Mouse (Mus musculus) midbrain, embryonic 13.5 days (tissue): Measurements from ENCODE around the gene Tgfbr2. TPM values are rescaled to one million over a fixed set of nuclear protein-coding genes. Genes with fewer than 3 reads are reported as not detected.
"Not testable (repeated sequence)": the region's sequence is repeated elsewhere in the genome, so short reads cannot be mapped to it uniquely, and the experiment has no call there.

Experiments used
- ATAC-seq: fragments of 200-750 bp; cut with Nextera tagmentation; 2 replicates; pipeline ENCODE4 v1.8.0; 2017; ENCODE audit warnings: mild to moderate bottlenecking, moderate TSS enrichment, moderate library complexity
- H3K27ac ChIP-seq: fragments of 300-500 bp; sonication (generic); 2 replicates; pipeline ENCODE4 v1.5.1; 2015; ENCODE audit warnings: inconsistent platforms, mild to moderate bottlenecking, moderate library complexity
- H3K27me3 ChIP-seq: fragments of 300-500 bp; sonication (generic); 2 replicates; pipeline ENCODE4 v1.6.1; 2015; ENCODE audit warnings: mild to moderate bottlenecking, inconsistent platforms
- H3K36me3 ChIP-seq: fragments of 300-500 bp; sonication (generic); 2 replicates; pipeline ENCODE4 v1.6.1; 2015; ENCODE audit warnings: mild to moderate bottlenecking, inconsistent platforms
- H3K4me1 ChIP-seq: fragments of 300-500 bp; sonication (generic); replicated peaks from 2 replicates; pipeline ENCODE4 v1.6.1; 2015; ENCODE audit warnings: inconsistent platforms
- H3K4me2 ChIP-seq: fragments of 300-500 bp; sonication (generic); replicated peaks from 2 replicates; pipeline ENCODE4 v1.6.1; 2015; ENCODE audit warnings: moderate library complexity, mild to moderate bottlenecking, inconsistent platforms
- H3K4me3 ChIP-seq: fragments of 300-500 bp; sonication (generic); replicated peaks from 2 replicates; pipeline ENCODE4 v1.5.1; 2015; ENCODE audit warnings: mild to moderate bottlenecking, inconsistent platforms
- H3K9ac ChIP-seq: fragments of 300-500 bp; sonication (generic); replicated peaks from 2 replicates; pipeline ENCODE4 v1.6.1; 2015; ENCODE audit warnings: mild to moderate bottlenecking, inconsistent platforms
- H3K9me3 ChIP-seq: fragments of 300-500 bp; sonication (generic); 2 replicates; pipeline ENCODE4 v1.6.1; 2016; ENCODE audit warnings: mild to moderate bottlenecking, inconsistent platforms
- WGBS: fragments of 180-500 bp; shearing (Covaris S2); methylation state at CpG from one replicate; pipeline ENCODE4 v1.1.7; 2015; 5-methylcytosine and 5-hydroxymethylcytosine counted together
- polyA plus RNA-seq: library from polyadenylated mRNA; unstranded; fragments of >200 nt; fragmentation: Nextera tagmentation; extraction: Ambion mirVana; gene quantifications from 2 replicates; pipeline ENCODE4 v1.2.1, GENCODE M21; 2015

The Tgfbr2 gene
- polyA plus RNA-seq, 1 experiment from 2014 or later = 7.0 TPM

GRCm38 (mm10) chr9:116083726-116084323 lies 91.3 kb downstream of the Tgfbr2 start:
- Histone ChIP-seq H3K9ac (no peak overlapping the region), H3K4me1 (no peaks in the 10 kb centered on the region), H3K27me3 (no peaks in the 10 kb centered on the region), H3K36me3 (no peaks in the 10 kb centered on the region), H3K27ac (no peak overlapping the region; the same call in 1 of the 2 replicates), H3K4me3 (no peak overlapping the region), H3K9me3 (no peaks in the 10 kb centered on the region), H3K4me2 (no peak overlapping the region)
- ATAC-seq = no peak
- WGBS = 89% methylated on average over 8 of the region's 8 CpGs

- Histone ChIP-seq H3K36me3 (no peaks in the 10 kb centered on the region), H3K9me3 (no peaks in the 10 kb centered on the region), H3K4me3 (no peak overlapping the region), H3K9ac (no peak overlapping the region), H3K27me3 (no peaks in the 10 kb centered on the region), H3K27ac (no peak overlapping the region; the same call in 1 of the 2 replicates), H3K4me2 (no peak overlapping the region), H3K4me1 (no peaks in the 10 kb centered on the region)
- ATAC-seq = no peak
- 83% methylated on average over 5 of the region's 5 CpGs for whole genome bisulfite sequencing
These were observed 91.9 kb downstream of the Tgfbr2 start for GRCm38 (mm10) chr9:116083300-116083699.

DNA sequence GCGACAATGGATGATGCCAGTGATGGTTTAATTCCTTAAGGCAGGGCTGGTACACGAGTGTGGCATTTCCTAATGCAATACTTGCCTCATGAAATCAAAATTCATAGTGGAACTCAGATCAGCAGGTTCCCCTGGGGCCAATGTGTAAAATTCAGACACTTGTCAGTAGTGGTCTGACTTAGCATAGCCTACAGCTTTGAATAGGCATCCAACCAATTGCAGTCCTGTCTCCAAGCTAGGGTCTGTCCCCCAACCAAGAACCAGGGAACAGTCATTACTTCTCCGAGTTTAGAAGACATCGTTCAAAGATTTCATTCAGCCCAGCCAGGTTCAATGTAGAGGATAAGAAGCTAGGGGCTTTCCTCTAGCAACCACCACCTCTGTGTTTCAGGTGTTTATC lies 93.4 kb downstream of the Tgfbr2 start:
- no peaks in the 10 kb centered on the region for H3K27me3 ChIP-seq
- 77% methylated on average over 4 of the region's 4 CpGs for WGBS

DNA sequence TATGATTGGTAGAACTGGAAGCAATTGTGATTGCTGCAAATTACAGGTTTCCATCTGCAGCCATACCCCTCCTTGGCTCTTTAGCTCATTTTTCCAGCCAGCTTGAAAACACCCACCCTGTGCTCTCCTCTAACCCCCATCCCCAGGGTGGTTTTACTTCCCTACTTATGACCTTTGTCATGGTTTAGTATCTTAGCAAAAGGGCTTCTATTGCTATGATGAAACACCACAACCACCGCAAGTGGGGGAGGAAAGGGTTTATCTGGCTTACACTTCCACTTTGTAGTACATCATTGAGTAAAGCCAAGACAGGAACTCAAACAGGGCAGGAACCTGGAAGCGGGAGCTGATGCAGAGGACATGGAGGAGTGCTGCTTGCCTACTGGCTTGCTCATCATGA lies 97.7 kb downstream of the Tgfbr2 start:
- no peaks in the 10 kb centered on the region for H3K36me3 ChIP-seq
- ATAC-seq = no peak
- no peak overlapping the region for H3K4me2 ChIP-seq
- H3K9me3 ChIP-seq = no peaks in the 10 kb centered on the region
- no peak overlapping the region for H3K4me3 ChIP-seq
- no peak overlapping the region for H3K9ac ChIP-seq
- no peak overlapping the region for H3K27ac ChIP-seq
- no peaks in the 10 kb centered on the region for H3K4me1 ChIP-seq
- no peaks in the 10 kb centered on the region for H3K27me3 ChIP-seq
- WGBS = 90% methylated on average over 2 of the region's 2 CpGs

More for the DNA sequence above, 93.4 kb downstream of the Tgfbr2 start:
- no peak overlapping the region for H3K27ac ChIP-seq
- H3K4me2 ChIP-seq = no peak overlapping the region
- H3K9ac ChIP-seq = no peak overlapping the region
- ATAC-seq = no peak
- H3K36me3 ChIP-seq = no peaks in the 10 kb centered on the region
- no peaks in the 10 kb centered on the region for H3K4me1 ChIP-seq
- H3K4me3 ChIP-seq = no peak overlapping the region
- H3K9me3 ChIP-seq = no peaks in the 10 kb centered on the region

DNA sequence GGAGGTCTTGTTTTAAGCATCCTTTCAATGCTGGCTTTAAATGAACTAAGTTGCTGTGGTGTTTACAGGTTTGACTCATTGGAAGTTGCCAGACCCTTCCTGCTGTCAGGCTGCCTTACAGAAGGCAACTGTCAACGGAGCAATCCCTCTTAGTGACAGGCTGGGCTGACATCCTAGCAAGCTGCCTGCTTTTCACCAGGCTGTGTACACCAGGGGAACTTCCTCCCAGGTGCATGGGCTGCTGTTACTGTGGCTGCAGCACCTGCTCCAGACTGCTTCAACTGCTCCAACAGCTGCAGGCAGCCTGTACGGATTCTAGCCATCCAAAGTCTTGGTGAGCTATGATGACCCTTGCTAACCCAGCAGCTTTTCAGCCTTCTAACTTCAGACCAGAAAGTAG lies 98.2 kb downstream of the Tgfbr2 start:
- Histone ChIP-seq H3K4me1 (no peaks in the 10 kb centered on the region), H3K36me3 (no peaks in the 10 kb centered on the region), H3K4me2 (no peak overlapping the region), H3K9me3 (no peaks in the 10 kb centered on the region), H3K9ac (no peak overlapping the region), H3K4me3 (no peak overlapping the region), H3K27me3 (no peaks in the 10 kb centered on the region), H3K27ac (no peak overlapping the region)
- WGBS = 83% methylated on average over 2 of the region's 2 CpGs
- ATAC-seq = no peak

- H3K27me3 ChIP-seq = no peaks in the 10 kb centered on the region
- no peak for ATAC-seq
- no peak overlapping the region for H3K4me2 ChIP-seq
- H3K36me3 ChIP-seq = no peaks in the 10 kb centered on the region
- 84% methylated on average over 4 of the region's 4 CpGs for WGBS
- H3K4me1 ChIP-seq = no peaks in the 10 kb centered on the region
- no peaks in the 10 kb centered on the region for H3K9me3 ChIP-seq
- H3K9ac ChIP-seq = no peak overlapping the region
- H3K4me3 ChIP-seq = no peak overlapping the region
- no peak overlapping the region for H3K27ac ChIP-seq
These were observed 99.0 kb downstream of the Tgfbr2 start for GRCm38 (mm10) chr9:116076163-116076562.

GRCm38 (mm10) chr9:116071561-116071960 lies 103.6 kb downstream of the Tgfbr2 start:
- not testable (repeated sequence) for H3K9ac ChIP-seq, H3K9me3 ChIP-seq, H3K36me3 ChIP-seq, ATAC-seq, H3K27me3 ChIP-seq, H3K4me3 ChIP-seq, H3K4me1 ChIP-seq, H3K27ac ChIP-seq, H3K4me2 ChIP-seq
- 98% methylated on average over 1 of the region's 1 CpGs for WGBS

DNA sequence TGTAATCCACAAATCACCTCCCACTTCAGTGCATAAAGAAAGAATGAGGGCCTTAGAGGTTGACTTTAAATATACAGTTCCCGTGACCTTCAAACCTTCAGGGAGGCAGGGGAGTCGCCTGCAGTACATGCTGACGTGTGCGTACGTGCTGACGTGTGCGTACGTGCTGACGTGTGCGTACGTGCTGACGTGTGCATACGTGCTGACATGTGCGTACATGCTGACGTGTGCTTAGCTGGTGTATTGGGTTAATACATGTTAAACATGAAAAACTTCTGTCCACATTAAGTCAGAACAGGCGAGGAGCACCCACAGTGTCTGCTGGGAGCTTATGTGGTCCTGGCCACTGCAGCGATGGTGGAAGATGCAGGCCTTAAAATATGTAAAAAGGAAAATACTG lies 110.4 kb downstream of the Tgfbr2 start:
- no peak overlapping the region for H3K4me3 ChIP-seq
- no peak overlapping the region for H3K4me2 ChIP-seq
- H3K9ac ChIP-seq = no peak overlapping the region
- no peaks in the 10 kb centered on the region for H3K27me3 ChIP-seq
- no peak for ATAC-seq
- H3K9me3 ChIP-seq = no peaks in the 10 kb centered on the region; the same call in 1 of the 2 replicates
- H3K27ac ChIP-seq = no peak overlapping the region
- H3K4me1 ChIP-seq = no peaks in the 10 kb centered on the region; the same call in 1 of the 2 replicates
- no peaks in the 10 kb centered on the region for H3K36me3 ChIP-seq
- WGBS = 91% methylated on average over 17 of the region's 17 CpGs

DNA sequence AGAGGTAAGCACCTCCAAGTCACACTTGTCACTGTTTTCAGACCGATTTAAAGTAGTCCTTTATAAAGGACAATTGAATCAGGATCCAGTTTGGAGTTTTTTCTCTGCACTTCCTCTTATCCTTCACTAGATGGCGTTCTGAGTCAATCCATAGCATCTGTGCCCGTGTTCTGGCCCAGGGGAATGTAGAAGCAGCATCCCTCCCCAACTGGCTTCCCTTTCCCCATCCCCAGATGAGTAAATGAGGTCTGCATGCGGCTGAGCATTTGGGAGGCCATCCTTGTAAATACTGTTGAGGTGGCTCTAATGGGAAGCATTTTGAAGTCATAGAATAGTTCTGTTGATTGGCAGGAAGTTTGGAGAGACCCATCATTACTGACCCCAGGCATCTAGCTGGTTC lies 114.5 kb downstream of the Tgfbr2 start:
- ATAC-seq = no peak
- Histone ChIP-seq H3K36me3 (no peaks in the 10 kb centered on the region), H3K27me3 (no peaks in the 10 kb centered on the region), H3K4me2 (no peak overlapping the region), H3K4me1 (peaks cover 5% of the 10 kb centered on the region), H3K4me3 (no peak overlapping the region), H3K9me3 (no peaks in the 10 kb centered on the region), H3K27ac (no peak overlapping the region), H3K9ac (no peak overlapping the region)
- WGBS = 16% methylated on average over 4 of the region's 4 CpGs

DNA sequence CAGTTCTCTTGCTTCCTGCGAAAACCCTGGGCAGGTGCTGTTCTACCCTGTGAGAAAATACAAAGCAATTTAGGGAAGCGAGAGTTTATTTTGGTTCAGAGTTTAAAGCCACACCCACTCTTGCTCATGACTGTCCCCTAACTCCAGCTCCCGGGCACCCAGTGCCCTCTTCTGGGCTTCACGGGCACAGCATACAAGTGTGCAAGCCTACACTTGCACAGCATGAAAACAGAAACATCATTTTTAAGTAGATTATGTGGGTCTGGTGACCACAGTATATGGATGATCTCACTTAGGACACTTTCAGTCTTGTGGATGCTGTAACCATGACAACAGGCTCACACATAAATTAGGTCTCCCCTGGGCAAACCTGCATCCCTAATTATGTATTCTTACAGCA lies 116.0 kb downstream of the Tgfbr2 start:
- no peaks in the 10 kb centered on the region for H3K9me3 ChIP-seq
- H3K36me3 ChIP-seq = no peaks in the 10 kb centered on the region
- H3K27me3 ChIP-seq = no peaks in the 10 kb centered on the region
- no peak overlapping the region for H3K4me2 ChIP-seq
- H3K4me3 ChIP-seq = no peak overlapping the region
- ATAC-seq = peak; percentile 58; the same call in 1 of the 2 replicates
- H3K27ac ChIP-seq = no peak overlapping the region
- H3K9ac ChIP-seq = no peak overlapping the region
- 76% methylated on average over 4 of the region's 4 CpGs for WGBS
- H3K4me1 ChIP-seq = peaks cover 5% of the 10 kb centered on the region

GRCm38 (mm10) chr9:116058475-116058874 lies 116.7 kb downstream of the Tgfbr2 start:
- no peak overlapping the region for H3K9ac ChIP-seq
- H3K36me3 ChIP-seq = no peaks in the 10 kb centered on the region
- H3K9me3 ChIP-seq = no peaks in the 10 kb centered on the region
- H3K4me1 ChIP-seq = peaks cover 5% of the 10 kb centered on the region
- 95% methylated on average over 4 of the region's 4 CpGs for WGBS
- no peak overlapping the region for H3K27ac ChIP-seq
- H3K4me2 ChIP-seq = no peak overlapping the region
- H3K27me3 ChIP-seq = no peaks in the 10 kb centered on the region
- ATAC-seq = no peak
- no peak overlapping the region for H3K4me3 ChIP-seq

DNA sequence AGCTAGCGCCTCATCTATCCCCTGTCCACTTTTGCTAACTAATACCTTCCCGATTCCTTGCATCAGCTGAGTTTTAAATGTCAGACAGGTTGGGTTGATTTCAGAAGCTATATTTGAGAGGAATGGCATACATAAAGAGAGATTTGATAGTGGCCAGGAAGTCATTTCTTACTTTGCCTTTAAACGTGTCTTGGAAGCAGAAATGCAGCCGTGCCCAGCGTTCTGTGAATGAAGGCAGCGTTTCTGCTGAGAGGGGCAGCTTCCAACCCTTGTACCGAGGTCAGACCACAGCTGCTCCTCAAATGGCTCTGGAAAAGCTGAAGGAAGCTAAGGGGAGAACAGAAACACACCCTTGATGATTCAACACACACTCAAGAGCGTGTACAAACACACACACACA lies 121.2 kb downstream of the Tgfbr2 start:
- no peaks in the 10 kb centered on the region for H3K27me3 ChIP-seq
- H3K27ac ChIP-seq = no peak overlapping the region
- WGBS = 84% methylated on average over 8 of the region's 8 CpGs
- no peaks in the 10 kb centered on the region for H3K9me3 ChIP-seq
- no peak overlapping the region for H3K4me3 ChIP-seq
- no peak overlapping the region for H3K9ac ChIP-seq
- peaks cover under 1% of the 10 kb centered on the region for H3K4me1 ChIP-seq
- H3K4me2 ChIP-seq = no peak overlapping the region
- no peak for ATAC-seq
- no peaks in the 10 kb centered on the region for H3K36me3 ChIP-seq

GRCm38 (mm10) chr9:116049985-116050384 lies 125.2 kb downstream of the Tgfbr2 start:
- no peak overlapping the region for H3K27ac ChIP-seq
- H3K4me3 ChIP-seq = no peak overlapping the region
- 88% methylated on average over 1 of the region's 1 CpGs for WGBS
- H3K36me3 ChIP-seq = no peaks in the 10 kb centered on the region
- no peak for ATAC-seq
- H3K27me3 ChIP-seq = no peaks in the 10 kb centered on the region
- no peaks in the 10 kb centered on the region for H3K9me3 ChIP-seq
- H3K9ac ChIP-seq = no peak overlapping the region
- H3K4me2 ChIP-seq = no peak overlapping the region
- H3K4me1 ChIP-seq = no peaks in the 10 kb centered on the region
